Mouse (Mus musculus) adrenal gland, postnatal 25 days (tissue): ENCODE measurements around the gene Cdh10. TPM values are rescaled to one million over a fixed set of nuclear protein-coding genes. Genes with fewer than 3 reads are reported as not detected.

Experiments
- DNase-seq: peaks from one replicate; pipeline ENCODE4 v3.0.0; 2021; ENCODE audit warnings: mixed read lengths
- long read RNA-seq: library from polyadenylated mRNA; stranded (forward); transcript quantifications from one replicate; pipeline ENCODE4 v2.0.0, GENCODE M21; 2021
- total RNA-seq: library from RNA; stranded (reverse); gene quantifications from 2 replicates; pipeline ENCODE4 v1.2.3, GENCODE M21; 2021

The Cdh10 gene
- 0.12 TPM in 1 of 2 replicates, not detected in the other for total RNA-seq
- long read RNA-seq = 0 reads

- peak; percentile 30 for DNase-seq
These were observed at the start of gene Cdh10 for GRCm38 (mm10) chr15:18818185-18818973. Gene Cdh10 (plus strand): TSS chr15:18818947.

- no peak for DNase-seq
These were observed 9.5 kb upstream of the Cdh10 start for GRCm38 (mm10) chr15:18809148-18809827.

- DNase-seq = no peak
These were observed 1.0 kb upstream of the Cdh10 start for GRCm38 (mm10) chr15:18817707-18818106.

- no peak for DNase-seq
These were observed 1.5 kb downstream of the Cdh10 start for GRCm38 (mm10) chr15:18820226-18820625.

GRCm38 (mm10) chr15:18821114-18821756 lies 2.5 kb downstream of the Cdh10 start:
- peak; percentile 77 for DNase-seq

- DNase-seq = no peak
These were observed 4.7 kb downstream of the Cdh10 start for GRCm38 (mm10) chr15:18823420-18823819.

GRCm38 (mm10) chr15:18832263-18832662 lies 13.5 kb downstream of the Cdh10 start:
- DNase-seq = peak; percentile 46

GRCm38 (mm10) chr15:18841769-18842168 lies 23.0 kb downstream of the Cdh10 start:
- DNase-seq = no peak

GRCm38 (mm10) chr15:18844807-18845206 lies 26.1 kb downstream of the Cdh10 start:
- no peak for DNase-seq

- peak; percentile 2 for DNase-seq
These were observed 31.8 kb downstream of the Cdh10 start for GRCm38 (mm10) chr15:18850497-18850896.

- no peak for DNase-seq
These were observed 39.4 kb downstream of the Cdh10 start for GRCm38 (mm10) chr15:18858135-18858534.

- DNase-seq = no peak
These were observed 51.1 kb downstream of the Cdh10 start for GRCm38 (mm10) chr15:18869871-18870270.

GRCm38 (mm10) chr15:18881467-18881866 lies 62.7 kb downstream of the Cdh10 start:
- no peak for DNase-seq

GRCm38 (mm10) chr15:18886673-18887072 lies 67.9 kb downstream of the Cdh10 start:
- DNase-seq = no peak

- no peak for DNase-seq
These were observed 70.2 kb downstream of the Cdh10 start for GRCm38 (mm10) chr15:18888912-18889311.

- no peak for DNase-seq
These were observed 71.6 kb downstream of the Cdh10 start for GRCm38 (mm10) chr15:18890358-18890757.

- no peak for DNase-seq
These were observed 82.0 kb downstream of the Cdh10 start for GRCm38 (mm10) chr15:18900776-18901175.

GRCm38 (mm10) chr15:18904131-18904530 lies 85.4 kb downstream of the Cdh10 start:
- DNase-seq = no peak

GRCm38 (mm10) chr15:18910612-18911011 lies 91.9 kb downstream of the Cdh10 start:
- DNase-seq = no peak

- no peak for DNase-seq
These were observed 106.8 kb downstream of the Cdh10 start for GRCm38 (mm10) chr15:18925392-18926117.

GRCm38 (mm10) chr15:18926964-18927363 lies 108.2 kb downstream of the Cdh10 start:
- DNase-seq = no peak

GRCm38 (mm10) chr15:18952266-18952665 lies 133.5 kb downstream of the Cdh10 start:
- DNase-seq = no peak
